Mouse (Mus musculus): ENCODE data around the gene Rmnd5b. TPM values are rescaled to one million over a fixed set of nuclear protein-coding genes. Genes with fewer than 3 reads are reported as not detected.
"Not testable (repeated sequence)": the region's sequence is repeated elsewhere in the genome, so short reads cannot be mapped to it uniquely, and the experiment has no call there.

Rmnd5b gene
- total RNA-seq (2021): 10 to 100 TPM; 54.8 to 55.1 TPM
- long read RNA-seq, transcript Rmnd5b-201 (10 exons, 1,946 nt): major isoform, 91 of 124 reads
- long read RNA-seq, partial matches to known transcripts: 15 of 124 reads
- long read RNA-seq, other reads (novel, unspliced or antisense): 18 of 124 reads

DNA sequence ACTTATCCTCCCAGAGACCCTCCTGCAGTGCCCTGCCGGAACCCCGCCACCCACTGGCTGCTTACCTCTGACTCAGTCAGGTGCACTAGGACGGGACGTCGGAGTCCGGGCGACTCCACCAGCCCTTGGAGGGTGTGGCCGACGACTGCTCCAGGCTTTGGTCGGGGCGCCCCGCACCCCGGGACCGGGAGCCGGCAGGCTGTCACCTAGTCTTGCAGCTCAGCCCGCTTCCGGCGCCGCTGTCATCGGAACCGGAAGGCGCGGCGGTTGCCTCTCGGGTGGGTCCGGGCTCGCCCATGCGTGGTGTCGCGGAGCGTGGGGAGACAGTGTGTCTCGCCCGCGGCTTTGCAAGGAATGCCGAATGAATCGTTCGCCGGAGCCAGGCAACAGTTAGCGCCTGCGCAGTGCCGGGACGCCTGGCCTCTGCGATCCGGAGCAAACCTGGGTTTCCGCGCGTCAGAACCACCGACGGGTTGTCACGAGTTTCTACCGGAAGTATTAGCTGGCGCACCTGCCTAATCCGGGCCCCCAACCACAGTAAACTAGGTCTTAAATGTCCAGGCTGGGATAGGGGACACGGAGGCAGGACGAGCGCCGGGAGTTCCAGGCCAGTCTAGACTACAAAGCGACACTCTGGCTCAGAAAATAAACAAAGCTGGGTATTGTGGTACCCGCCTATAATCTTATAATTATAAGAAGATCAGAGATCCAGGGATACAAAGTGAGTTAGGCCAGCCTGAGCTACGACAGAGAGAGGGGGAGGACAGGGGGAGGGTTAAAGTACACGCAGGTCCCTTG lies at the start of gene Rmnd5b:
TSS of gene Rmnd5b (minus strand) at position 372 of the 798 bp plus-strand sequence.
- DNase-seq (ENCODE audit: low spot score in 2 of 2): peak; percentile 94

DNA sequence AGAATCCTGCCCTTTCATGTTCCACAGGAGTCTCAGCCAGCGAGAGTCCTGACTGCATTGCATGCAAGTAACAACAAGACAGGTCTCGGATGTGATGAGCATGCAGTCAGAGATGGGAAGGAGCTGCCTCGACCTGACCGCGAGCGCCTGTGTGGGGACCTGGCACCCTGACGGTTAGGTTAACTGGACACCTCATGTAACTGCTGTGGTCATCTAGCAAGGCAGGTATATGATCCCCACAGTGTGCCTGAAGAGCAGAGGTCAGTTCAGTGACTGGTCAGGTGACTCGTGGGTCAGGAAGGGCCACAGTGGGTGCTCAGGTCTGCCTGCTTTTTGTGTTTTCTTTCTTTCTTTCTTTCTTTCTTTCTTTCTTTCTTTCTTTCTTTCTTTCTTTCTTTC lies 46.3 kb upstream of the Rmnd5b start:
- no peak for DNase-seq (ENCODE audit: low spot score in 2 of 2)

DNA sequence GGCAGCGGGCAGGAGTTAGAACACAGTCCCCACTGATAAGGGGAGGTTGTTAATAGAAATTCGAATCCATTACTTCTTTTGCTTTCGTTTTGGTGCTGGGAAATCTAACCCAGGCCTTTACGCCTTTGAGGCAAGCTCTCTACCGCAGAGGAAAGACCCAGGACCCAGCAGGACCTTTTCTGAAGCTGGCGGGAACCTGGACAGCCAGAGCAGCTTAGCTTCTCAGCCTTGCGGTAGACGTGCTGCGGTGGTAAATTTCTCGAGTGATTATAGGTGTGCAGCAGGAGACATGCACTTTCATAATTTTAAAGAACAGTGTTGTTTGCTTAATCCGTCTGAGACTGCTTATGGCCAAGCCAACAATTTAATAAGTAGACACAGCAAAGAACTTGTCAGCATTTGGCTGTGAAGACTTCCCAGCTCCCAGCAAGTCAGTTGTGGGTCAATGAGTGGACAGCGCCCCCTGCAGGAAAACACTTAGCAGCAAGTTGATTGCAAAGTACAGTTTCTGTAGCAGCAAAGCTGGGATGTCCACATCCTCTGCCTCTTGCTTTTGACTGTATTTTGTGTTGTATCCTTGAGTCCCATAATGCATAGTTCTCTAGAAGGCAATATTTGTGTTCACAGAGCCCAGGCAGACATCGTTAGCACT lies 45.8 kb upstream of the Rmnd5b start:
- DNase-seq (ENCODE audit: low spot score in 2 of 2): peak; percentile 91 to 93

DNA sequence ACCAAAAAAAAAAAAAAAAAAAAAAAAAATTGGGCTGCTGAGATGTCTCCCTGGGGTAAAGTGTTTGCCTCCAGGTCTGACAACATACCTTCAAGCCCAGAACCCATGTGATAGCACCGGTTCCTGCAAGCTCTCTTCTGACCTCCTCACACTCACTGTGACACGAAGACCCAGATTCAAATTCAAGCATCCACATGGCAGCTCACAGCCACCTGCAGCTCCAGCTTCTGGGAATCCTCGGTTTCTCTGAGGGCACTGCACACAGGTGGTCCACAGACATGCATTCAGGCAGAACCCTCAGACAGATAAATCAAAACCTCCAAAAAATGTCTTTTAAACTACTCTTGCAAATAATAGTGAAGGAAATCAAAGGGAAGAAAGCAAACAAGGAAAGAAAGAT lies 43.8 kb upstream of the Rmnd5b start:
- DNase-seq (ENCODE audit: low spot score in 2 of 2): no peak

DNA sequence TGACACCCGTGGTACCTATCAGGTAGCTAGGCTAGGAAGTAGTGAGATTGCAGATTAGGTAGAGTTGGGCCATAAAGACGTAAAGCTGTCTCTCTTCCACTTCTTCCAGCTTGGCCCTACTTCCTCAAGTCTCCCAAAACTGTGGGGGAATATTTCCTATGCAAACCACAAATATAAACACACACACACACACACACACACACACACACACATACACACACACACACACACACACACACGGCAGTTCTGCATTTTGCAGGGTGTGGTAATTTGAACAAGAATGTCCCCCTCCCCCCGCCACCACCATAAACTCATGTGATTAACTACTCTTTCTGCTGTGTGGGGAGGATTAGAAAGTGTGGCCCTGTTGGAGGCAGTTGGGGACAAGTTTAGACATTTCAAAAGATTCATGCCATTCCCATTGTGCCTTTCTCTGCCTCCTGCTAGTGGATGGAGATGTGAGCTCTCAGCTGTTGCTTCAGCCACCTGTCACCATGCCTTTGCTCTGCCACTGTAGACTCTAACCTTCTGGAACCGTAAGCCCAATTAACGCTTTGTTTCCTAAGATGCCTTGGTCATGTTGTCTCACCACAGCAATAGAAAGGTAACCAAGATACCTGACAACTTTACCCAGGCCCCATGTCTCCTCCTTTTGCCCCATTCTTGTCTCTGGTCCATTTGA lies 42.2 kb upstream of the Rmnd5b start:
- no peak for DNase-seq (ENCODE audit: low spot score in 2 of 2)

DNA sequence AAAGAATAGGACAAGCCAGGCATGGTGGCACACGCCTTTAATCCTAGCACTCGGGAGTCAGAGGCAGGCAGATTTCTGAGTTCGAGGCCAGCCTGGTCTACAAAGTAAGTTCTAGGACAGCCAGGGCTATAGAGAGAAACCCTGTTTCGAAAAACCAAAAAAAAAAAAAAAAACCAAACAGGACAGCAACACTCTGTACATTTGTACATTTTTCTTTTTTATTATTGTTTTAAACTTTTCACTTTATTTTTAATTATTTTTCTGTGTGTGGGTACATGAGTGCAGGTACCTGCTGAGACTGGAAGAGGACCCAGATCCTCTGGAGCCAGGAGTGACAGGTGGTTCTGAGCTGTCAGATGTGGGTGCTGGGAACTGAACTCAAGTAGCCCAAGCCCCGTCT lies 39.7 kb upstream of the Rmnd5b start:
- no peak for DNase-seq (ENCODE audit: low spot score in 2 of 2)

DNA sequence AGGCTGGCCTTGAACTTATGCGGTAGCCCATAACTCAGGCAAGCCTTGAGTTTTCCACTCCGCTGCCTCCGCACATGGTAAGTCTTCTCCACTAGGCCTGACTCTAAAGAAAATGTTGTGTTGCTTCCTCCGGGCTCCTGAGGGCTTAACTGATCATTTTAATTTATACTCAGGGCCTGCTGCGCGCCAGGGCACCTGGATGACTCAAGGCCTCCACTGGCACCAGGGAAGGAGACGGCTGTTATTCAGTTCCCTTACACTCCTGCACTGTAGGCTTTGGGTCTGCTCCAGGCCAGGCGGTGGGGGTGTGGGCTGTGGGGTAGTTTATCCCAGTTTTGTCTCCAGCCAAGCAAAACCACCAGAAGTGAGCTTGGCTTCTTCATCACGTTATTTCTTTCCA lies 37.6 kb upstream of the Rmnd5b start:
- DNase-seq (ENCODE audit: low spot score in 2 of 2): no peak

DNA sequence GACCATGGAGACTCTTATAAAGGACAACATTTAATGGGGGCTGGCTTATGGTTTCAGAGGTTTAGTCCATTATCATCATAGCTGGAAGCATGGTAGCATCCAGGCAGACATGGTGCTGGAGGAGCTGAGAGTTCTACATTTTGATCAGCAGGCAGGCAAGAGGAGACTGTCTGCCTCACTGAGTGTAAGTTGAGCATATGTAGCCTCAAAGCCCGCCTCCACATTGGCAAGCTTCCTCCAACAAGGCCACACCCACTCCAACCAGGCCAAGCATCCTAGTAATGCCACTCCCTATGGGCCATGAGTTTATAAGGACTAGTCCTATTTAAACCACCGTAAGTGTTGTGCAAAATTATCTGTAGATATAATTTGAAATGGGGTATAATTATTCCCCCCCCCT lies 35.7 kb upstream of the Rmnd5b start:
- no peak for DNase-seq (ENCODE audit: low spot score in 2 of 2)

DNA sequence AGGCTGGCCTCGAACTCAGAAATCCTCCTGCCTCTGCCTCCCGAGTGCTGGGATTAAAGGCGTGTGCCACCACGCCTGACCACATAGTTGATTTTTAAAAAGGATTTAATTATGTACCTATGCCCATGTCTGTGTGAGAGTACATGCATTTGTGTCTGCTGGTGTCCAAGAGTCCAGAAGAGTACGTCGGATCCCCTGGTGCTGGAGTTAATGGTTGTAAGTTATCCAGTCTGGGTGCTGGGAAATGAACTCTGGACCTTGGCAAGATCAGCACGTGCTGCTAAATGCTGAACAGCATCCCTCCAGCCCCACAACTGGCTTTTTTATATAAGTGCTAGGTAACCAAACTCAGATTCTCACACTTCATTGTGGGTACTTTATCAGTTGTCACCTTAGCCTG lies 35.1 kb upstream of the Rmnd5b start:
- no peak for DNase-seq (ENCODE audit: low spot score in 2 of 2)

DNA sequence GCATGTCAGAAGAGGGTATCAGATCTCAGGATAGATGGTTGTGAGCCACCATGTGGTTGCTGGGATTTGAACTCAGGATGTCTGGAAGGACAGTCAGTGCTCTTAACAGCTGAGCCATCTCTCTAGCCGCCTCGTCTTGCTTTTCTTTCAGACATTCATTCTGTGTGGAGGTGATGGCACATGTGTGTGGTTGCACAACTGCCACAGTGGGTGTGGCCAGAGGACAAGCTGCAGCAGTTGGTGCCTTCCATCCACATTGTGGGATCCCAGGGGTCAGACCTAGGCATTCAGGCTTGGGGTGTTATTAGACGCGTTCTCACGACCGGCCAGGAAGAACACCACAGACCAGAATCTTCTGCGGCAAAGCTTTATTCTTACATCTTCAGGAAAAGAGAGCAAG lies 29.1 kb upstream of the Rmnd5b start:
- not testable (repeated sequence) for DNase-seq (ENCODE audit: low spot score in 2 of 2)

DNA sequence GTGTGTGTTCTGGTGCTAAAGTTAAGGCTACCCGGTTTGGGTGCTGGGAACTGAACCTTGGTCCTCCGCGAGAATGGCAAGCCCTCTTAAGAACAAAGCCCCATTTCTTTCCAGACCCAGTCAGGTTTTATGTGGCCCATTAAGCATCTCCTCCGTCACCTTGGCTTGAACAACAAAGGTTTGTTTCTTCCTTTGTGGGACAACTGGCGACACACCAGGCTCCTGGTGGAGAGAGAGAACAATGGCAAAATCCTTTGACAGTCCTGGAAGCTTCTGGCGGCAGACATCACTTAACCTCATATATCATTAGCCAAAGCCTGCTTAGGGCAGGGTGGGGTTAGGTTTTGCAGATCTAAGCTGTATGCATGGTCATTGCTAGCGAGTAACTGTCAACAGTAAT lies 26.9 kb upstream of the Rmnd5b start:
- no peak for DNase-seq (ENCODE audit: low spot score in 2 of 2)

DNA sequence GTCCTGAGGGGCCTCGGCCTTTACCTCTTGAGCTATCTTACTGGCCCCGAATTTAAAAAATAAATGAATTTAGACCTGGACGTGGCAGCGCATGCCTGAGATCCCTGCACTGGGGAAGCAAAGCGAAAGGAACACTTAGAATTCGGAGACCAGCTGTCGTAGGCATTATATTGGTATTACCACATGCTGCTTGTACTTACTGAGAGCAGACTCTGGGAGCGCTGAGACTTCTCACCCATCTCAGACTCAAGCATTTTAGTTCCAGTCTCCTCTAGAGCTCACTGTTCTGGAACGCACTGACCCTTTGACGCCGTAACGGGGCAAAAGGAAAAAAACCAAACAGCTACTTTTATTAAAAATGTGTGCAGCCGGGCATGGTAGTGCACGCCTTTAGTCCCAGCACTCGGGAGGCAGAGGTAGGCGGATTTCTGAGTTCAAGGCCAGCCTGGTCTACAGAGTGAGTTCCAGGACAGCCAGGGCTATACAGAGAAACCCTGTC lies 26.2 kb upstream of the Rmnd5b start:
- no peak for DNase-seq (ENCODE audit: low spot score in 2 of 2)

DNA sequence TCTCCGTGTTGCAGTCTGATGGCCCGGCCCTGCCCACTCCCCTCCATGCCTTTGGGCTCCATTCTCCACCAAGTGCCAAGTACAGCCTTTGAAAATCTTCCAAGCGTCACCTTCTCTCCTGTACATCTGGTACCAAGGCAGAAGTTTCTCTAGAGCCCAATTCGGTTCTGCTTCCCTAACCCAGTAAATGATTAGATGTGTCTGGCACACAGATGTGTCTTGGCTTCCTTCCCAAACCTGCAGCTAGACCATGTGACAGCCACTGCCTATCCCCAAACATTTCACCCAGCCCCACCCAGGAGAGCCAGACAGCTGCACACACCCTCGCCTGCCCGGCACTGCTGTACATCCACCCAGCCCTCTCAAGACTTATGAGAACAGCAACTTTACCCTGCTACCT lies 23.0 kb upstream of the Rmnd5b start:
- no peak for DNase-seq (ENCODE audit: low spot score in 2 of 2)

DNA sequence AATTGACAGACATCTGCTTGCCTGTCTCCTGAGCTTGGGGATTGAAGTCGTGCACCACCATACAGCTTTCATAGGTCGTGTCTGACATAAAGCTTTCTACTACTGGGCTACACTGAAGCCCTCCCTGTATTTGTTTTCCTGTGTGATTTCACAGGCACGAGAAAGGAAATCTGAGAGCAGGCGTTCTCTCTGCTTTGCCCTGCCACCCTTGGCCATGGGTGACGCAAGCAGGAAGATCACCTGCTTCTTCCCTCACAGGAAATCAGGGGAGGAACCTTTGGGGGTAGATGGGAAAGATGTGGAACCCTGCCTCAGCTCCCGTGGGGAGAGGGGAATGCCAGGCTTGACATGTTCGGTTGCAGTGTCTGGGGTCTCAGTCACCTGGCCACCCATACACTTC lies 22.6 kb upstream of the Rmnd5b start:
- DNase-seq (ENCODE audit: low spot score in 2 of 2): no peak

DNA sequence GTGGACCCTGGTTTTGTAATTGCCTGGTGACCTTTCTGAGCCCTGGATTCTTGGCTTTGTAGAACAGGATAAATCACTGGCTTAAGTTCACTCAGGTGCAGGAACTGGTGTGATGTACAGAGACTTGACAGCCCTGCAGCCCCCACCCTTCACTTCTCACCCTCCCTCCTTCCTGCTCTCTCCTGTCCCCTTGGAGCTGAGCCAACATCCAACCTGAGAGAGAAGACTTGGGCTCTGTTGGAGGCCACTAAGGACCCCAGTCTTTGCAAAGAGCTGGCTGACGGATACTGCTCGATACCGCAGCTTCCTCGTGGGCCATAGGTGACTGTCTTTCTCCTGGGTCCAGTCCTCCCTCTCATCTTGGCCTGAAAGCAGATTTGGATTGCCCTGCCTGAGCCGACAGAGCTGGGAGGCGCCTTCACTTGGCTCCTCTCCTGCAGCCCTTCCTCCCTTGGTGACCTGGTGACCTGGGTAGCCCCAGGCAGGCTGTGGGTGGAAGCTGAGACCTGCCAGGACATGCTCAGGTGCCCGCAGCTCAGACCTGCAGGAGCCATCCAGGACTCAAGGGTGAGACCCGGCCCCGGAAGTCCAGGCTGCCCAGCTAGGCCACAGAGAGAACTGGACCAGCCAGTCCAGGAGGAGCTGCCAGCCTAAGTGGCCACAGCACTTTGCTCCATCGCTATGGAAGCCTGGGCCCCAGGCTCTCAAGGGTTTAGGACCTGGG lies 21.3 kb upstream of the Rmnd5b start:
- no peak for DNase-seq (ENCODE audit: low spot score in 2 of 2)

DNA sequence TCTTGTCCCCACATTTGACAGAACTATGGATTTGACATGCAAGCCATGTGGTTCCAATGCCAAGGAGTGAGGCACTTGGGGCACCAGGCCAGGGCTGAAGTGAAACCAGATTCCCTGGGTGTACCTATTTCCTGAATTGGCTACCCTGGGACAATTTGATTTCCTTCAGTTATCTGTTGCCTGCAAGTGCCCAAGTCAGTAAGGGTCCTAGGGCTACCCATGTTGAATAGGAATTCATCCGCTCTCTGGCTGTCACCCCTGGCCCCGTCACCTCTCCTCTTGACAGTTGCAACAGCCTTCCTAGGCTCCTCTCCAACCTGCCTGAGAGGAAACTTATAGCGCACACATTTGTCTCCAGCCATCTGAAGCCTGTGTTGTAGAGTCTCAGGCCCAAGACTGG lies 19.2 kb upstream of the Rmnd5b start:
- DNase-seq (ENCODE audit: low spot score in 2 of 2): no peak

DNA sequence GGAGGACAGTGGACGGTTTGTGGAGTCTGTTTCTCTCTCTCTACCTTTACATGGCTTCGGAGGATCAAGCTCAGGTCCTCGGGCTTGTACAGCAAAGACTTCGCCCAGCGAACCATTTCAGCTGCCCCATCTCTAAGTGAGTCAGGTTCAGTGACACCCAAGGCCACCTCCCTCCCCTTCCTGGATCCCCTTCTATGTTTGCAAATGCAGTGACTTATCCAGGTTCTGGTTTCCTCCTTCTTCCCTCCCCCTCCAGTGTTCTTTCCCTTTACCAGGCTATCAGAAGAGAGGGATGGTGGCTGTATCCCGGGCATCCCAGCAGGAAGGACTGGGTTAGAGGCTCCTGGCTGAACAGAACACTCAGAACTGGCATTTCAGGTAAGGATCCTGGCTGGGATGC lies 18.0 kb upstream of the Rmnd5b start:
- DNase-seq (ENCODE audit: low spot score in 2 of 2): no peak

DNA sequence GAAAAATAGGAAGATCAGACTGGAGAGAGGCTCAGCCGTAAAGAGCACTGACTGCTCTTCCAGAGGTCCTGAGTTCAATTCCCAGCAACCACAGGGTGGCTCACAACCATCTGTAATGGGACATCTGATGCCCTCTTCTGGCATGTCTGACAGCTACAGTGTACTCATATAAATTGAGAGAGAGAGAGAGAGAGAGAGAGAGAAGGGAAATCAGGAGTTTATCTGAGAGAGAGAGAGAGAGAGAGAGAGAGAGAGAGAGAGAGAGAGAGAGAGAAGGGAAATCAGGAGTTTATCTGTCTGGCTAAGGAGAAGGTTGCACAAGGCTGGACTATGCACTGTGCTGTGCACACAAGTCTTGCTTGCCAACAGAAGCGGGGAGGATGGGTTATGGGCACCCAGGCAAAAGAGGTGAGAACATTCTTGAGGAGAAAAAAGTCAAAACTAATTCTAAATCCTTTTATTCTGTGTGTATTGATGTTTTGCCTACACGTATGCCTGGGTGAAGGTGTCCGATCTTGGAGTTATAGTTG lies 17.3 kb upstream of the Rmnd5b start:
- no peak for DNase-seq (ENCODE audit: low spot score in 2 of 2)

DNA sequence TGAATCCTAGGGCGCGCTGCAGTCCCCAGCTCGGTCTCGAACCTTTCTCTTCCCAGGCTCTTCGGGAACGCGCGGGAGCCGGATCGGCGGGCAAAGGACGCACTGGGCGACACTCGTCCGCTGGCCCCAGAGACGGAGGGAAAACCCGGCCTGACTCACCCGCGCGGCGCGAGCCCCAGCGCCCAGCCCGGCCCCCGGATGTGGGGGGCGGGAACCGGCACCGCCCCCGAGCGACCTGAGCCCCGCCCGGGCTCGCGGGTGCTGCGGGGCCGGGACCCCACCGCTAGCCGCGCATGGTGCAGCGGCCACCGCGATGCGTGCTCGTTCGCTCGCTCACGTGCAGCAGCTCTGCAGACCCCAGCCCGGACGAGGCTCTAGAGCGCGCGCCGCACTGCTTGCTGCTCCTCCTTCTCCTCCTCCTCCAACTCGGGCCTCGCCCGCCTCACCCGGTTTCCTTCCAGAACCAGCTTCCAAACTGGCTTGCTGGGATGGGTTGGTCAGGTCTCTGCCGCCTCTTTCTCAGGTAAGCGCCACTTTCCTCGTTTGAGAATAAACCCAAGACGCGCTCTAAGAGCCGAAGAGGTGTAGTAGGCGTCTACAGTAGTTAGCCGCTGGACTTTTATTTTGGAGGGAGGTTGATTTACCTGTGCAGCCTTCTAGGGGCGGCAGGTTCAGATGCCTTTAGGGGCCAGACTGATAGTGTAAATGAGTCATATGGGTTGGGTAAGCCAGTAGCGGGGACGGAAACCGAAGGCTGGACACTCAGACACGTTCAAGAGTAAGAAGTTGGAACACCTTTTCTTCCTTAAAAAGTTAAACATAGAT lies 15.2 kb upstream of the Rmnd5b start, which contains the start of the genes N4bp3 and D930048N14Rik:
TSS of gene N4bp3 (minus strand) at position 152 of the 825 bp plus-strand sequence.
TSS of gene D930048N14Rik (plus strand) at position 264 of the 825 bp plus-strand sequence.
- DNase-seq (ENCODE audit: low spot score in 2 of 2): peak in 1 of 2 experiments; percentile 43

DNA sequence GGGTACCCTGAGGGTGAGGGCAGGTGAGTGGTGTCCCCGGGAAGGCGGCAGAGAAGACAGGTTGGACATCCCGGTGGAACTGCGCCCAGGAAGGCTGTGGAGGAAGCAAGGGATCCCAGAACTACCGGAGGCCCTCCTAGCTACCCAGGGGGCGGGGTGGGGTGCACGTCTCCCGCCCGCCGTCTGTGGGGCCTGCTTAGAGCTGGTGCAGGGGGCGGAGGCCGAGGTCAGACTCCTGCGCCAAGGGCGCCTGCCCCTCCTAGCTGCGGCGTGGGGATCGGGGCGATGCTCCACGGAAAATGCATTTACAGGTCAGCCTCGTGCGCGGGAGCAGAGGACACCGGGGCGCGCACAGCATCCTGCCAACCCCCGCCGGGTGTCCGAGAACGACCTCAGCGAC lies 14.6 kb upstream of the Rmnd5b start:
- DNase-seq (ENCODE audit: low spot score in 2 of 2): peak in 1 of 2 experiments; percentile 15
